Comparison of ENCODE assay signal across 12 mouse cellular contexts in the genomic region with DNA sequence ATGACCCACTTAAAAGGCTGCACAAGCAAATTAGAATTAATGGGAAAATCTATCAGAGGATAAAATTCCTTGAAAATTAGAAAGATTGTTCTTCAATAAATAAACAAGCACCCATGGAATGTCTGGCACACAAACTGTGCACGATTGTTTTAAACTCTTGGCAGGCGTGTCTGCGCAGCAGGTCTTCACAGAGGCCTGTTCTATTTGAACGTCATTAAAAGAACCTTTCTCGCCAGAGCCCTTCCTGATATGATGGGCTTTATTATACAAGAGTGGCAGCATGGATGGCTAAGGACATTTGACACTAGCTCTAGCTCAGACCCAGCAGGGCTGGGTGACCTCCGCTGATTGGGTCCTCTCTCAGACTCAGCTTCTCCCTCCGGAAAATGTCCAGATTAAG.
DNase-seq lines count a peak whose midpoint lies in the region; ATAC-seq and TF ChIP-seq lines count a peak whose summit lies in the region.
"Had no signal": no experiment of that assay in that cellular context is flagged by ENCODE, and none has a peak within 500 bp of the region (broad histone marks: within the 10 kb centered on the region; RNA-seq: fewer than 3 reads in every experiment).

No protein-coding gene starts in this region.

- no peak overlapping the region for H3K4me3 ChIP-seq in forebrain, embryonic 16.5 days (replicated peaks; ENCODE audit: low read length)
- H3K4me3 ChIP-seq in forebrain, embryonic 15.5 days, result no peak overlapping the region
- no peak overlapping the region for H3K4me3 ChIP-seq in kidney, postnatal 0 days (replicated peaks; ENCODE audit: low read depth, low read length)
- H3K4me3 ChIP-seq: embryonic facial prominence, embryonic 15.5 days; midbrain, embryonic 10.5 days had no signal

- no peaks in the 10 kb centered on the region for H3K9me3 ChIP-seq in forebrain, embryonic 16.5 days (ENCODE audit: control insufficient read depth, low read length)
- H3K9me3 ChIP-seq in forebrain, embryonic 15.5 days, result no peaks in the 10 kb centered on the region
- H3K9me3 ChIP-seq in kidney, postnatal 0 days (replicated peaks; ENCODE audit: low read length), result no peaks in the 10 kb centered on the region
- H3K9me3 ChIP-seq: embryonic facial prominence, embryonic 15.5 days; midbrain, embryonic 10.5 days had no signal

- ATAC-seq in forebrain, embryonic 16.5 days, result 0 out of 2 replicates have a peak, but pooled peaks have one; percentile 36
- no peak for ATAC-seq in forebrain, embryonic 15.5 days (replicated peaks)
- ATAC-seq in kidney, postnatal 0 days (replicated peaks; ENCODE audit: low FRiP score, low read depth), result no peak

- no peaks in the 10 kb centered on the region for H3K27me3 ChIP-seq in forebrain, embryonic 16.5 days (replicated peaks; ENCODE audit: control insufficient read depth, insufficient read depth, low read length)
- no peaks in the 10 kb centered on the region for H3K27me3 ChIP-seq in forebrain, embryonic 15.5 days
- H3K27me3 ChIP-seq in kidney, postnatal 0 days (ENCODE audit: insufficient read depth, low read length), result no peaks in the 10 kb centered on the region
- H3K27me3 ChIP-seq: embryonic facial prominence, embryonic 15.5 days had no signal

- no peak overlapping the region for H3K9ac ChIP-seq in forebrain, embryonic 16.5 days (replicated peaks; ENCODE audit: low read depth, low read length)
- H3K9ac ChIP-seq in forebrain, embryonic 15.5 days (replicated peaks), result no peak overlapping the region
- no peak overlapping the region for H3K9ac ChIP-seq in kidney, postnatal 0 days (ENCODE audit: low read depth, low read length)
- H3K9ac ChIP-seq: embryonic facial prominence, embryonic 15.5 days had no signal

- WGBS in forebrain, embryonic 16.5 days, result 33% methylated on average over 7 of the region's 7 CpGs
- WGBS in forebrain, embryonic 15.5 days, result 45% methylated on average over 7 of the region's 7 CpGs
- 49% methylated on average over 7 of the region's 7 CpGs for WGBS in kidney, postnatal 0 days

- TF ChIP-seq CTCF in kidney, postnatal 0 days (IDR thresholded peaks at IDR 0.05; ENCODE audit: low read depth), result no peak

- DNase-seq in kidney, adult 9 months, result peak; percentile 44
- DNase-seq in kidney, adult 11 months, result no peak
- peak; percentile 93 for DNase-seq in Muller cell, postnatal 12 days (ENCODE audit: inconsistent ontology term)
- DNase-seq in kidney, postnatal 0 days (ENCODE audit: low spot score), result no peak
- DNase-seq in adrenal gland, adult (ENCODE audit: inconsistent age in 2 of 2, low spot score in 1 of 2), result no peak
- DNase-seq in ovary, adult 18-20 months (ENCODE audit: low spot score), result no peak
- DNase-seq: cerebellum, postnatal 25 days; thymus, postnatal 4 days had no signal

- peaks cover 8% of the 10 kb centered on the region; the same call in 1 of the 2 replicates for H3K4me1 ChIP-seq in forebrain, embryonic 16.5 days (replicated peaks; ENCODE audit: control insufficient read depth, insufficient read depth, low read length)
- peaks cover 8% of the 10 kb centered on the region; the same call in 1 of the 2 replicates for H3K4me1 ChIP-seq in forebrain, embryonic 15.5 days
- H3K4me1 ChIP-seq in kidney, postnatal 0 days (replicated peaks; ENCODE audit: insufficient read depth, low read length), result 0 out of 2 replicates have a peak, but pooled peaks cover 6% of the 10 kb centered on the region

- H3K27ac ChIP-seq in forebrain, embryonic 16.5 days (ENCODE audit: low read length), result no peak overlapping the region
- H3K27ac ChIP-seq in forebrain, embryonic 15.5 days (replicated peaks), result no peak overlapping the region
- peak overlapping the region; percentile 56; the same call in 1 of the 2 replicates for H3K27ac ChIP-seq in kidney, postnatal 0 days
- H3K27ac ChIP-seq: embryonic facial prominence, embryonic 15.5 days; midbrain, embryonic 10.5 days had no signal

- no peak overlapping the region for H3K4me2 ChIP-seq in forebrain, embryonic 16.5 days (ENCODE audit: low read length)
- no peak overlapping the region for H3K4me2 ChIP-seq in forebrain, embryonic 15.5 days (replicated peaks)
- H3K4me2 ChIP-seq in kidney, postnatal 0 days (ENCODE audit: low read length), result no peak overlapping the region
- H3K4me2 ChIP-seq: embryonic facial prominence, embryonic 15.5 days had no signal

- H3K36me3 ChIP-seq in forebrain, embryonic 16.5 days (ENCODE audit: control insufficient read depth, insufficient read depth), result no peaks in the 10 kb centered on the region
- H3K36me3 ChIP-seq in forebrain, embryonic 15.5 days, result no peaks in the 10 kb centered on the region
- H3K36me3 ChIP-seq in kidney, postnatal 0 days (ENCODE audit: insufficient read depth, low read length), result no peaks in the 10 kb centered on the region
- H3K36me3 ChIP-seq: embryonic facial prominence, embryonic 15.5 days; midbrain, embryonic 10.5 days had no signal

Comparison
In these comparisons a context has a peak if more than half of its experiments do, and no peak if none do; other contexts are left out.
1. DNase-seq: peak in kidney, adult 9 months (single experiment) and Muller cell, postnatal 12 days (single experiment); none in kidney, adult 11 months (single experiment), kidney, postnatal 0 days (single experiment), adrenal gland, adult (0 of 2) and ovary, adult 18-20 months (single experiment).